Mouse (Mus musculus): ENCODE measurements around the gene Prr29.

GRCm38 (mm10) chr11:106393331-106393616 lies 28.0 kb downstream of the Prr29 start:
- no peak for TF ChIP-seq POLR2A (IDR thresholded peaks at IDR 0.05; ENCODE audit: borderline replicate concordance, extremely low read depth, insufficient read depth, insufficient read length, poor library complexity, severe bottlenecking)
- no peak for TF ChIP-seq CTCF (IDR thresholded peaks at IDR 0.05; ENCODE audit: borderline replicate concordance, extremely low read depth, insufficient read depth, insufficient read length)

Data from brain, embryonic 14.5 days (tissue).